Mouse (Mus musculus) CH12.LX (cell line): ENCODE results near the gene Far2. TPM values are rescaled to one million over a fixed set of nuclear protein-coding genes. Genes with fewer than 3 reads are reported as not detected.

Experiments used
- DNase-seq: peaks from one replicate; pipeline ENCODE4 v3.0.0-alpha.2; 2013; ENCODE audit errors: extremely low read depth
- H3K27ac ChIP-seq: 2 replicates; pipeline ENCODE4 v1.5.1; 2012; ENCODE audit warnings: low read depth, mild to moderate bottlenecking, control low read depth, moderate library complexity; ENCODE audit not compliant: insufficient read depth
- H3K27me3 ChIP-seq: replicated peaks from 2 replicates; pipeline ENCODE3; 2012; ENCODE audit warnings: inconsistent platforms
- H3K36me3 ChIP-seq, 2 experiments: replicated peaks in 1 of 2; 2 replicates each; pipeline versions ENCODE3 to v1.6.1; 2012; ENCODE audit warnings: inconsistent platforms in 1 of 2, low read length in 1 of 2, mild to moderate bottlenecking in 1 of 2, mixed read lengths in 1 of 2, moderate library complexity in 1 of 2; ENCODE audit not compliant: control insufficient read depth in 1 of 2, insufficient read depth in 1 of 2
- H3K4me1 ChIP-seq, 2 experiments: 2 replicates each; pipeline ENCODE4 v1.6.1; 2012; ENCODE audit warnings: inconsistent platforms in 1 of 2, moderate library complexity in 1 of 2; ENCODE audit not compliant: insufficient read depth in 2 of 2, control insufficient read depth in 1 of 2
- H3K4me2 ChIP-seq: 2 replicates; pipeline ENCODE4 v1.6.1; 2012; ENCODE audit warnings: low read depth, mild to moderate bottlenecking, control low read depth; ENCODE audit not compliant: poor library complexity, insufficient read depth, severe bottlenecking
- H3K4me3 ChIP-seq, 3 experiments: fragments of 150-350 bp in 1 of 3; sonication (generic) in 1 of 3; replicated peaks in 1 of 3; 2 replicates each; pipeline versions ENCODE3 to v1.5.1; 2011 to 2012; ENCODE audit warnings: low read depth in 2 of 3, low read length in 2 of 3, mild to moderate bottlenecking in 2 of 3, moderate library complexity in 2 of 3, control low read depth in 1 of 3, improper control_type of control experiment in 1 of 3, inconsistent platforms in 1 of 3, mixed read lengths in 1 of 3; ENCODE audit not compliant: poor library complexity in 1 of 3
- H3K79me2 ChIP-seq: replicated peaks from 2 replicates; pipeline ENCODE4 v1.6.1; 2012; ENCODE audit warnings: mild to moderate bottlenecking, moderate library complexity; ENCODE audit not compliant: control insufficient read depth, poor library complexity, insufficient read depth, severe bottlenecking; ENCODE audit errors: extremely low read depth
- H3K9ac ChIP-seq: 2 replicates; pipeline ENCODE4 v1.6.1; 2012; ENCODE audit warnings: low read depth, mild to moderate bottlenecking, control low read depth, moderate library complexity; ENCODE audit not compliant: insufficient read depth
- H3K9me3 ChIP-seq: replicated peaks from 2 replicates; pipeline ENCODE3; 2012; ENCODE audit warnings: low read length, inconsistent platforms, mixed read lengths
- BHLHE40 ChIP-seq: IDR thresholded peaks from 2 replicates; pipeline ENCODE4 v1.6.1; 2011; ENCODE audit warnings: mild to moderate bottlenecking, low read depth, low read length, improper control_type of control experiment
- CHD1 ChIP-seq: IDR thresholded peaks from 2 replicates; pipeline ENCODE4 v1.6.1; 2012; ENCODE audit warnings: low read depth, low read length, improper control_type of control experiment, inconsistent platforms
- CHD2 ChIP-seq: IDR thresholded peaks from 2 replicates; pipeline ENCODE4 v1.6.1; 2011; ENCODE audit warnings: low read length, improper control_type of control experiment
- CTCF ChIP-seq, 2 experiments: IDR thresholded peaks in 1 of 2; conservative IDR thresholded peaks in 1 of 2; 2 replicates each; pipeline ENCODE4 v1.5.1; 2011 to 2012; ENCODE audit warnings: low read depth in 2 of 2, low read length in 2 of 2, improper control_type of control experiment in 1 of 2, inconsistent platforms in 1 of 2, mild to moderate bottlenecking in 1 of 2, moderate library complexity in 1 of 2
- E2F4 ChIP-seq: IDR thresholded peaks from 2 replicates; pipeline ENCODE4 v1.6.1; 2011; ENCODE audit warnings: low read depth, low read length, improper control_type of control experiment; ENCODE audit not compliant: insufficient replicate concordance
- EP300 ChIP-seq: IDR thresholded peaks from 2 replicates; pipeline ENCODE4 v1.6.1; 2011; ENCODE audit warnings: low read length, improper control_type of control experiment
- ETS1 ChIP-seq: conservative IDR thresholded peaks from 2 replicates; pipeline ENCODE4 v1.6.1; 2012; ENCODE audit warnings: low read depth, mild to moderate bottlenecking, inconsistent platforms, low read length, improper control_type of control experiment, moderate library complexity
- HCFC1 ChIP-seq: IDR thresholded peaks from 2 replicates; pipeline ENCODE4 v1.6.1; 2012; ENCODE audit warnings: low read depth, mild to moderate bottlenecking, inconsistent platforms, low read length, improper control_type of control experiment
- IRF4 ChIP-seq: IDR thresholded peaks from 2 replicates; pipeline ENCODE4 v1.6.1; 2014; ENCODE audit warnings: low read depth, mild to moderate bottlenecking, inconsistent platforms, low read length, improper control_type of control experiment
- JUN ChIP-seq: IDR thresholded peaks from 2 replicates; pipeline ENCODE4 v1.6.1; 2011; ENCODE audit warnings: low read depth, mild to moderate bottlenecking, low read length, improper control_type of control experiment, moderate library complexity; ENCODE audit not compliant: insufficient read depth
- JUND ChIP-seq: conservative IDR thresholded peaks from 2 replicates; pipeline ENCODE4 v1.6.1; 2011; ENCODE audit warnings: low read depth, low read length, improper control_type of control experiment
- MAFK ChIP-seq: IDR thresholded peaks from 2 replicates; pipeline ENCODE4 v1.6.1; 2011; ENCODE audit warnings: low read length, improper control_type of control experiment; ENCODE audit not compliant: insufficient replicate concordance
- MAX ChIP-seq: IDR thresholded peaks from 2 replicates; pipeline ENCODE4 v1.6.1; 2011; ENCODE audit warnings: low read length, improper control_type of control experiment
- MAZ ChIP-seq: IDR thresholded peaks from 2 replicates; pipeline ENCODE4 v1.6.1; 2012; ENCODE audit warnings: low read depth, mild to moderate bottlenecking, inconsistent platforms, low read length, improper control_type of control experiment, moderate library complexity
- MEF2A ChIP-seq: IDR thresholded peaks from 2 replicates; pipeline ENCODE4 v1.6.1; 2014; ENCODE audit warnings: low read depth, mild to moderate bottlenecking, inconsistent platforms, low read length, improper control_type of control experiment, borderline replicate concordance
- MXI1 ChIP-seq: IDR thresholded peaks from 2 replicates; pipeline ENCODE4 v1.6.1; 2011; ENCODE audit warnings: mild to moderate bottlenecking, low read depth, low read length, improper control_type of control experiment
- MYC ChIP-seq: IDR thresholded peaks from 2 replicates; pipeline ENCODE4 v1.6.1; 2011; ENCODE audit warnings: low read depth, mild to moderate bottlenecking, improper control_type of control experiment, low read length
- NRF1 ChIP-seq: IDR thresholded peaks from 2 replicates; pipeline ENCODE4 v1.6.1; 2014; ENCODE audit warnings: low read depth, mild to moderate bottlenecking, inconsistent platforms, low read length, improper control_type of control experiment, moderate library complexity
- PAX5 ChIP-seq: IDR thresholded peaks from 2 replicates; pipeline ENCODE4 v1.6.1; 2012; ENCODE audit warnings: low read length, inconsistent platforms, mixed read lengths
- POLR2A ChIP-seq: IDR thresholded peaks from 2 replicates; pipeline ENCODE4 v1.6.1; 2011; ENCODE audit warnings: low read depth, mild to moderate bottlenecking, improper control_type of control experiment, low read length
- POLR2AphosphoS2 ChIP-seq: IDR thresholded peaks from 2 replicates; pipeline ENCODE4 v1.6.1; 2011; ENCODE audit warnings: low read depth, low read length, improper control_type of control experiment
- RAD21 ChIP-seq: IDR thresholded peaks from 2 replicates; pipeline ENCODE4 v1.6.1; 2011; ENCODE audit warnings: low read depth, mild to moderate bottlenecking, low read length, improper control_type of control experiment, moderate library complexity
- RCOR1 ChIP-seq: conservative IDR thresholded peaks from 2 replicates; pipeline ENCODE4 v1.6.1; 2012; ENCODE audit warnings: low read depth, mild to moderate bottlenecking, inconsistent platforms, low read length, improper control_type of control experiment
- SMC3 ChIP-seq: IDR thresholded peaks from 2 replicates; pipeline ENCODE4 v1.6.1; 2011; ENCODE audit warnings: low read depth, low read length, improper control_type of control experiment
- TBP ChIP-seq: conservative IDR thresholded peaks from 2 replicates; pipeline ENCODE4 v1.6.1; 2011; ENCODE audit warnings: low read depth, low read length, improper control_type of control experiment
- TCF12 ChIP-seq: IDR thresholded peaks from 2 replicates; pipeline ENCODE4 v1.6.1; 2014; ENCODE audit warnings: low read depth, mild to moderate bottlenecking, inconsistent platforms, low read length, improper control_type of control experiment
- UBTF ChIP-seq: IDR thresholded peaks from 2 replicates; pipeline ENCODE4 v1.6.1; 2012; ENCODE audit warnings: low read depth, mild to moderate bottlenecking, inconsistent platforms, low read length, improper control_type of control experiment, moderate library complexity
- USF2 ChIP-seq: conservative IDR thresholded peaks from 2 replicates; pipeline ENCODE4 v1.6.1; 2011; ENCODE audit warnings: low read depth, low read length, improper control_type of control experiment
- ZNF384 ChIP-seq: IDR thresholded peaks from 2 replicates; pipeline ENCODE4 v1.6.1; 2012; ENCODE audit warnings: low read depth, low read length, improper control_type of control experiment, inconsistent platforms
- dilution Hi-C: fragments of 300-500 bp; cut with MboI; formaldehyde crosslinking; loops from 2 replicates; pipeline ENCODE4 v1.14.3; 2020; ENCODE audit warnings: low sequenced_read_pairs; ENCODE audit not compliant: extremely low pct_unique_long_range_greater_than_20kb, extremely low pct_ligation_motif_present
- in situ Hi-C: fragments of 300-500 bp; cut with MboI; formaldehyde crosslinking; loops from 3 replicates; pipeline ENCODE4 v1.14.3; 2019; ENCODE audit warnings: low sequenced_read_pairs, low pct_ligation_motif_present, low pct_unique_long_range_greater_than_20kb, mixed read lengths
- polyA plus RNA-seq: library from polyadenylated mRNA; unstranded; fragments of >175 nt; gene quantifications from 2 replicates; pipeline ENCODE4 v1.2.1, GENCODE M21; 2012; ENCODE audit warnings: low read depth; ENCODE audit not compliant: insufficient read length
- total RNA-seq, 2 experiments: library from RNA; depleted of rRNA; stranded (reverse); fragments of 300-350 nt in 1 of 2; fragments of >200 nt in 1 of 2; gene quantifications; 2 replicates each; pipeline ENCODE4 v1.2.3; 2012 to 2014

Gene Far2
- total and polyA plus RNA-seq, 3 experiments, result 0.51 to 1.6 TPM; not detected in 1

DNA sequence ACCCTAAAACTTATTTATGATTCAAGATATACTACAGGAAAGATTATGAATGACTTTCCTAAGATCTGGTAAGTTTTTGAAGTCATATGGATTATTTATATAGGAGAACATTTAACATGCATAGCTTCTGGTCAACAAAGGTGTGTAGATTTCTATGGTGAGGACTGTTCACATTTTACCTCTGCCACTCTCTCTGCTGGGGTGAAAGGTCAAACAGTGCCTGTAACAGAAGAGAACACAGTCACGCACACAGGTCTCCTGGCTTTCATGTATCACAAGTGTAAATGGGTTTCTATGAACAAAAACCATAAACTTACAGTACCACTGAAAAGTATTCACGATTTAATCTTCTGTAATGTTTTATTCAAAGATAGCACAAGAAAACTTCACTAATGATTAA, 152.1 kb downstream of the Far2 start:
- Histone ChIP-seq H3K4me3 (no peak overlapping the region), H3K4me1 (no peaks in the 10 kb centered on the region), H3K4me2 (no peak overlapping the region), H3K9me3 (no peaks in the 10 kb centered on the region), H3K36me3 (peaks cover 43 to 85% of the 10 kb centered on the region in 2 experiments), H3K79me2 (no peaks in the 10 kb centered on the region), H3K27me3 (no peaks in the 10 kb centered on the region), H3K27ac (no peak overlapping the region), H3K9ac (no peak overlapping the region)
- dilution Hi-C loops, result no loop called here
- no peak for DNase-seq
- TF ChIP-seq TCF12, result no peak
- TF ChIP-seq EP300, result no peak
- no peak for TF ChIP-seq MEF2A
- in situ Hi-C loops, result no loop called here

DNA sequence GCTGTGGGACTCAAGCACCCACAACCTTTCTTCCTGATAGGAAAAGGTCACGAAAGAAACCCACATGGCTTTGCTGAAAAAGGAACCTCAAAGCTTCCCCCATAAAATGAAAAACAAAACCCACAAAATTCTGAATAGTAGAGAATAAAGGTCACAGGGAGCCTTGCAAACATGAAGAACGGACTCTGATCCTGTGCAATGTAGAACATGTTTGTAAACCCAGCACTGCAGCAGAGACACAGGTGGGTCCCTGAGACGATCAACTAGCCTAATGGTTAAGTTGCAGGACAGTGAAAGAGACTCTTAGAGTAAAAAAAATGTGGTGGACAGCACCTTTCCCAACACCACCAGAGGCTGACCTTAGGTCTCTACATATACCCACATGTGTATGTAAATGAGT, 152.7 kb downstream of the Far2 start:
- in situ Hi-C loops, result no loop called here
- Histone ChIP-seq H3K36me3 (peaks cover 43 to 81% of the 10 kb centered on the region in 2 experiments), H3K27ac (no peak overlapping the region), H3K4me3 (no peak overlapping the region)
- TF ChIP-seq POLR2A, result no peak
- TF ChIP-seq MAFK, result no peak
- TF ChIP-seq UBTF, result no peak
- no peak for TF ChIP-seq NRF1
- no peak for TF ChIP-seq E2F4
- TF ChIP-seq EP300, result no peak
- TF ChIP-seq CTCF (conservative IDR thresholded peaks at IDR 0.05 in 1 of 2, IDR thresholded peaks at IDR 0.05 in 1 of 2; ENCODE audit: low read depth in 2 of 2, low read length in 2 of 2), result no peak
- no peak for TF ChIP-seq JUND
- TF ChIP-seq SMC3, result no peak
- no peak for TF ChIP-seq MYC
- TF ChIP-seq ETS1, result no peak
- TF ChIP-seq TBP, result no peak
- TF ChIP-seq BHLHE40, result no peak
- TF ChIP-seq, all 38 proteins: peak for 0
- no peak for DNase-seq
- no peaks in the 10 kb centered on the region for H3K9me3 ChIP-seq
- H3K9ac ChIP-seq, result no peak overlapping the region
- H3K27me3 ChIP-seq, result no peaks in the 10 kb centered on the region
- H3K79me2 ChIP-seq, result 0 out of 2 replicates have a peak, but pooled peaks cover under 1% of the 10 kb centered on the region
- H3K4me2 ChIP-seq, result no peak overlapping the region
- no peaks in the 10 kb centered on the region for H3K4me1 ChIP-seq
- dilution Hi-C loops, result no loop called here

DNA sequence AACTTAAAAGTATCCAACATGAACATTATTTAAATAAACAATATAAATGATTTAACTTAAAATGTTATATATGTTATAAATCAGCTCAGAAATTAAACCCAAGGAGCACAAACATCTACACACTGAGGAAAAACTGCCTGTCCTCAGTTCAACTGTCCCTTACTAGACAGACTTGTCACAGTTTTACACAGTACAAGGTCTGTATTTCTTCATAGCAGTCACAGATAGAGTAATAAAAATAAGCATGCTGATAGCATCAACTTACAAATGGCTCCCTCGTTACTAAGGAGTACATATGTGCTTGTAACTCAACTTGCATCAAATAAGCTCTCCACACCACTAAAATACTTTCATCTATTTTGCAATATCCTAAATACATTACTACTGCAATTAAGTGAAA, 158.1 kb downstream of the Far2 start:
- no peaks in the 10 kb centered on the region for H3K27me3 ChIP-seq
- H3K9ac ChIP-seq, result no peak overlapping the region
- H3K9me3 ChIP-seq, result no peaks in the 10 kb centered on the region
- dilution Hi-C loops, result no loop called here
- no peak overlapping the region for H3K4me2 ChIP-seq
- no peak for DNase-seq
- in situ Hi-C loops, result no loop called here
- peaks cover 42% of the 10 kb centered on the region for H3K79me2 ChIP-seq
- peaks cover 0 to 27% of the 10 kb centered on the region in 2 experiments; a peak in 1 of 4 replicates for H3K4me1 ChIP-seq
- no peak overlapping the region for H3K4me3 ChIP-seq
- H3K36me3 ChIP-seq, result peaks cover 26 to 73% of the 10 kb centered on the region in 2 experiments
- no peak overlapping the region for H3K27ac ChIP-seq
- no peak for TF ChIP-seq POLR2A
- no peak for TF ChIP-seq RAD21
- TF ChIP-seq HCFC1, result no peak
- TF ChIP-seq USF2, result no peak
- no peak for TF ChIP-seq CHD1
- TF ChIP-seq CHD2, result no peak
- TF ChIP-seq MAX, result no peak
- TF ChIP-seq ZNF384, result no peak
- no peak for TF ChIP-seq POLR2AphosphoS2
- no peak for TF ChIP-seq RCOR1
- no peak for TF ChIP-seq MXI1
- no peak for TF ChIP-seq JUN
- TF ChIP-seq MAZ, result no peak
- no peak for TF ChIP-seq BHLHE40
- TF ChIP-seq IRF4, result no peak
- TF ChIP-seq PAX5, result no peak
